Mouse (Mus musculus) yolk sac, embryonic 10.5 days (tissue): ENCODE measurements around the gene Dhx57.
A peak's percentile ranks its signal among the peaks of the same experiment; 100 is the strongest.
"Not testable (repeated sequence)": the region's sequence is repeated elsewhere in the genome, so short reads cannot be mapped to it uniquely, and the experiment has no call there.

Experiments
- DNase-seq: peaks from one replicate; pipeline ENCODE4 v3.0.0-alpha.2; 2017; ENCODE audit warnings: low spot score

The Dhx57 gene

DNA sequence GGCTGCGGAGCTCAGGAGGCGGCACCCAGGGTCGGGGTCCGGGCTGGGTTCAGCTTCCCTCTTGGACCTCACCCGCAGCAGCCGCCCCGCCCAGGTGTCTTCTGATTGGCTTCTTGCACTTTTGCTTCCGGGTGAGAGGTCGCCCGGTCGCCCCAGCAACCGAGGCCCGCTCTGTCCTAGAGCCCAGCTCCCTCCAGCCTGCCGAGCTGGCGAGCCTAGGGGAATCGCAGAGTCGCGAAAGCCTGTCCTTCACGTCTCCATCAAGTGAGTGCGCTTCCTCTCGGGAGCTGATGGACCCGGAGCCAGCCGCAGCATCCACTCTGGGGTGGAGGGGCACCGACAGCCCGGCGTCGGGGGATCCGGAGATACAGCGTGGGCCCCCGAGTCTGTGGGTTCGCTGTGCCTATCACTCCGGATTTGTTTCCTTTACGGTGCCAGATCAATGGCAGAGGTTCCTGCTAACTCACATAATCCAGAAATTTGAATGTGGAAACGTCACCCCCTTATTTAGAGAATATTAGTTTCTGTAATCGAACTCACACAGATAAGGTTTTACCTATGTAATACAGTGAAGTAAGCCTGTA is at the start of gene Dhx57, which contains the start of gene Morn2:
TSS of gene Dhx57 (minus strand) at position 403 of the 584 bp plus-strand sequence.
TSS of gene Morn2 (plus strand) at position 130 of the 584 bp plus-strand sequence.
- peak; percentile 98 for DNase-seq

DNA sequence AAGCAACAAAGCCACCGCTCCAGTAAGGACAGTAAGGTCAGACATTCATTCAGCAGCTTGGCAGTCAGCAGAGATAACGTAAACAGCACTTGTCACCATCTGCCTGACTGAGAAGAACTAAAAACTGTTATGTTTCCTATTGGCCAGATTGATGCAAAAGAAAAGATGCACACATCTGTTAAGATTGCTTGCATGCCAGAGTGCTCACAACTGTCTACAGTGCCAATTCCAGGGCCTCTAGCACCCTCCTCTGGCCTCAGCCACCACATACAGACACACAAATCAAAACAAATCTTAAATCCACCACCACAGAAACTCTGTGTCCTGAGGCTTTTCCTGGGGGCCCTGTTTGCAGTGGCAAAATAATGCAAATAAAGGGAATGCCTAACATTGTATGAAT is 42.1 kb upstream of the Dhx57 start:
- no peak for DNase-seq

DNA sequence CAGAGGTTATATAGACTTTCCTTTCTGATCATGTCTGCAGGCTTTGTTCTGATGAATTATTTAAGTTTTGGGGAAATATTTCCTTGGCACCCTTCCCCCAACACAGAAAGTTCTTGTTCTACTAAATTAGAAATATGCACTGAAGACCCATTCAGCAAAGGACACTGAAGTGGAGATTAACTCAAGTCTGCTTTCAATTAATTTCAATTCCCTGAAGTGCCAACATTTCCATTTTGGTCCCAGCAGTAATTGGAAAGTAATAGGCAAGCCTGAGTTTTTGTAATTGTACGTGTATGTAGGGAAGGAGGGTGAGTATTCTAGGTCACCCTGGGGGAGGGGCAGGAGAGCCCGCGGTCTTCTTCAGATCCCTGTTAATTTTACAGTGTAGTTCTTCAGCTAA is 36.2 kb upstream of the Dhx57 start:
- DNase-seq = no peak

DNA sequence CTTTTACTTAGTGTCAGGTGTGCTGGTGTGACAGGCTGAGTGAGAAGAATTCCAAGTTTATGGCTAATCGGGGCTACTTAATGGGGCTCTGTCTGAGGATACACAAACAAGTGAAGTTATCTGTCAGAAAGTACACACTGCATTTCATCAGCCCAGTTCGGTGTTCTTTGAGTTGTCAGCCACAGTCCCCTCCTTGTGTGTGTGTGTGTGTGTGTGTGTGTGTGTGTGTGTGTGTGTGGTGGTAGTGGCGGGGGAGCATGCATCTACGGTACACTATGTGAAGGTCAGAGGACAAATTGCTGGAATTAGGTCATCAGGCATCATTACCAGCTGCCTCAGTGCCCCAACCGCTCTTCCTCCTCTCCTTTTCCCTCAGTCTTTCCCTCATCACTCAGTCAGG is 35.2 kb upstream of the Dhx57 start:
- DNase-seq = no peak

DNA sequence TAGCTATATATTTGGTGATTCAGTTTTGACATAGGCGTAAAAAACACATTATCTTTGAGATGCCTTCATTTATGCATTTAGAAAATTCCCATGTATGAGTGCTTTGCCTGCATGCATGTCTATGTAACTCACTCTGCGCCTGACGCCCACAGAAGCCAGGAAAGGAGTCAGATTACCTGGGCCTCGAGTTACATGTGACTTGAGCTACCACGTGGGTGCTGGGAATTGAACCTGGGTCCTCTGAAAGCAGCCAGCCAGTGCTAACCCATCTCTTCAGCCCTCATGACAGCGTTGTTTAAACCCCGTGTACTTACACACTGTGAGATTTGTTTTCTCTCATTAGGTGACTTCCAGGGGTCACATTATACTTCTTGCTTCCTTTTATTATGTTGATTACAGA is 34.2 kb upstream of the Dhx57 start:
- DNase-seq = no peak

DNA sequence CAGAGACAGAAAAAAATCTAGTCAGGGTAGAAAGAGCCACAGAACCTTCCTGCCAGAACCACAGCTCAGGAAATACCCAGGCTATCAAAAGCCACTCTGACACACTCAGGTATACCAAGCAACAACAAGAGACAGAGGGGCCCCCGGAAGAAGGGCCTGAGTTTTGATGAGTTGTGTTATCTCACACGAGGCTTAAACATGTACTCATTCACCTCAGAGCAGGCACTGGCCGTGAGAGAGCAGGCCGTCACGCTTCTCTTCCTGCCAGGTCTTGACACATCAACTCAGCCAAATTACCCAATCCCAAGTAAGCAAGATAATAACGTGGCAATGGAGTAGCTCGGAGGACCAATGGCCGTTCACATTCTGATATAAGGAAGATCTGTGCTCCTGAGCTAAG is 33.4 kb upstream of the Dhx57 start:
- DNase-seq = no peak

DNA sequence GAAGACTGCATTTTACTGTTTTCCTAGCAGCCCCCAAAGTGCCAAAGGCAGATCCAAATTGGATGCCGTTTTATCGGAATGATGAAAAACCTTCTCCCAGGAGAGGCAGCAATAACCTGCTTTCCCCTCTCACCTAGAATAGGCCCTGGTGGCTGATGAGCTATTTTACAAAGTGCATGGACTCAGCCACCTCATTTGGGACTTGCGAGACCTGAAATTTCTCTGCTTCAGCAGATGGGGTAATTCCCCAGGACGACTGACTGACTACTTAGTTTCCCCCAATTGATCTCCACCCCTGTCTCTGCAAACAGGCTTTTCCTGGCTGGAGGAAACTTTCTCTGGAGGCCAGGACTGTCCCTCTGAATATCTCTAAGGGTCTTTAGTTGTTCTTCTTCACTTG is 32.7 kb upstream of the Dhx57 start:
- DNase-seq = no peak

DNA sequence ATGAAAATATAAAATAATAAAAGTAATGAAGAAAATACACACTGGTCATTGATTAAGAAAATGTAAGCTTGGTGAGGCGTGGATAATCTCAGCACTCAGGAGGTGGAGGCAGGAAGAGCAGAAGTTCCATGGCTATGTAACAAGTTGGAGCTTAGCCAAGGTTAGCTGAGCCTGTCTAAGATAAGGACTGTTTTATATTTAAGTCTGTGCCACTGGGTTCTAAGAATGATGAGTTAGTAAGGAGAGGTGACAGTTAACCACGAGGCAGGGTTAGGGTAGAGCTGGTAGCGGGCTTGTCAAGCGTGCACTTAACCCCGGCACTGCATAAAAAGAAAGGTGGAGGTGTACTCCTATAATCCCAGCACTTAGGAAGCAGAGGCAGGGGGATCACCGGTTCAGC is 32.0 kb upstream of the Dhx57 start:
- DNase-seq = no peak

DNA sequence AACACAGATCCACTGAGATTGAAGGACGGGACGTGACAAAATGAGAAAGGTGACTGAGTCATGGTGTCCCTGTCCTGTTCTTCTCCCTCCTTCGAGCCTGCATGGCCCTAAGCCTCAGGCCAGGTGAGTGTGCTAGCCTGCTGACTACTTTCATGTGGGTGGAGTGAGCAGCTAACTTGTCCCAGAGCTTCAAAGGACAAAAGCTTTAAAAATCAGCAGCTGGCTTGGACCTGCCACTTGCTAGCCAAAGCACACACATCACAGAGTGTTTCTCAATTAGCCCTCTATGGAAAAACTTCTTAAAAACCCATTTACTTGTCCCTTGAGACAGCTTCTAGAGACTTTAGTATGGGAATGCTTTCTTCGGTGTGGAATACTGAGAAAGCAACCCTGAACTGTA is 22.1 kb upstream of the Dhx57 start:
- DNase-seq = no peak

DNA sequence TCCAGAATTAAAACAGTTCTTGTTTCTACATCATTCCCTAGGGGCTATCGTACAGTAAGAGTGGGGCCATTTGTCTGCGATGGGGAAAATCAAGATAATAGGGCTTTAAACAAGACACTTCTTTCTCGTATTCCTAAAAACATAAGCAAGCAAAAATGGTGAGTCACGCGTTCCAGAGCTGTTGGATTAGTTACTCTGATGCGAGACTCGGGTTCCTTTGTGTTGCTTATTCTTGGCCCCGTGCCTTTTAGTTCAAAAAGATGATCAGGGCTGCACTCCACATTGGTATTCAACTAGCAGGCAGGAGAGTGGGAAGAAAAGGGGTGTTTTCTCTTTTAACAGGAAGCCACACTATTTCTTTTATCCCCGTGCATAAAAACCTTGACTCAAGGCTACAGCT is 21.5 kb upstream of the Dhx57 start:
- no peak for DNase-seq

DNA sequence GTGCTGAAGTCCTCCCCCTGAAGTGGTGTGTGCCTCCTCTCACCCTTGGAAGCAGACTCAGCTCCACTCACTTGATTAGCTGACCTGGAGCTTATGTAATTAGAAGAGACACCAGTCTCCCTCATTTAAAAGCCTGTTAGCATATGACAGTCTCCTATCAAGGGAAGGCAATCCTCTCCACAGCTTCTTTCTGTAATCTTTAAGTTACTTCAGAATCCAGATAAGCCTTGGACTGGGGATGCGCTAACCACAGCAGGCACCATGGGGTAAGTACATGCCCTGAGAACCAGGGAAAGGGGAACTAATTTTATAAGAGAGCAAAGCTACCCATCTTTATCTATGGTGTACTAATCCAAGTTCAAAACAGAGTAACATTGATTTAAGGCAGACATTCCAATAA is 17.0 kb upstream of the Dhx57 start, which contains the start of gene Arhgef33:
TSS of gene Arhgef33 (plus strand) at position 157 of the 400 bp plus-strand sequence.
- no peak for DNase-seq

DNA sequence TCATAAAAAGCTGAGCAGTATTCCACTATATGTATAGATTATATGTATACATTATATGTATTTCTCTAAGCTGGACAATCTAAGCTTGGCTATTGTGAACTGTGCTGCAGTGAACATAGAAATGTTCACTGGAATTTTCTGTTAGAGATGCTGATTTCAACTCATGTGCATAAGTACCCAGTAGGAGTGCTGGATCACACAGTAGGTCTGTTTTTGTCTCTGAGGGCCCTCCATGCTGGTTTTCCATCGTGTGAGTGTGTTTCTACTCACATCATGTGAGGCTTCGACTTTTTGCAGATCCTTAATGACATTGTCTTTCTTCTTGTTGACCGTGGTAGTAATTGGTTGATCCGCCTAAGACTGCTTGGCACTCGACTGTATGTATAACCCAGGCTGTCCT is 8.6 kb upstream of the Dhx57 start:
- DNase-seq = no peak

DNA sequence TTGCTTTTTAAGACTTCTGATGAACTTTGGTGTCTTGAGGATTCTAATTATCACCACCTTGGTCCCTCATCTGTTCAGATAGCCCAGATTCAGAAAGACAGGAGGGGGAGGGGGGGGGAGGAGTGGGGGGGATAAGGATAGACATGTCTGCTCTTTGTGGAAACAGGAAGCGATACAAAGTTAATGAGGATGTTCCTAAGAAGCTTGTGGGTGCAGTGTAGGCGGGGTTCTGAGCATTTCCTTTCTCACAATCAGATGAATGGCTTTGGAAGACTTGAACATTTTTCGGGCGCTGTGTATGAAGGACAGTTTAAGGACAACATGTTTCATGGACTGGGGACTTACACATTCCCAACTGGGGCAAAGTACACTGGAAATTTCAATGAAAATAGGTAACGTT is 5.0 kb upstream of the Dhx57 start:
- no peak for DNase-seq

DNA sequence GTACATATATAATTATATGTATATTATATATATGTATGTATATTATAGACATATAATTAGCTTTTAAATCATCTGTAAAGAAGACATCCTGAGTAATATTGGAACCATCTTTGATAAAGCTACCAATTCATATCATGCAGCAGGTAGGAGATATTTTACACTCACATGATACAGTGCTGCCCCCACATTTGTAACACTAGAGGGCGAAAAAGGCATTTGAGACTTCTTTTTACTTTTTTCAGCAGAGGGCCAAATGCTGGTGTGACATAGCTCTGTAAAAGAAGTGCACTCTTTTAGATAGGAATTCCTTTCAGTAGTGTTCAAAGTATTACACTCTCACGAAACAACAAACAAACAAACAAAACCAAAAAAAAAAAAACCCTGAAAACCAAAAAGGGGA is 872 bp upstream of the Dhx57 start:
- no peak for DNase-seq

DNA sequence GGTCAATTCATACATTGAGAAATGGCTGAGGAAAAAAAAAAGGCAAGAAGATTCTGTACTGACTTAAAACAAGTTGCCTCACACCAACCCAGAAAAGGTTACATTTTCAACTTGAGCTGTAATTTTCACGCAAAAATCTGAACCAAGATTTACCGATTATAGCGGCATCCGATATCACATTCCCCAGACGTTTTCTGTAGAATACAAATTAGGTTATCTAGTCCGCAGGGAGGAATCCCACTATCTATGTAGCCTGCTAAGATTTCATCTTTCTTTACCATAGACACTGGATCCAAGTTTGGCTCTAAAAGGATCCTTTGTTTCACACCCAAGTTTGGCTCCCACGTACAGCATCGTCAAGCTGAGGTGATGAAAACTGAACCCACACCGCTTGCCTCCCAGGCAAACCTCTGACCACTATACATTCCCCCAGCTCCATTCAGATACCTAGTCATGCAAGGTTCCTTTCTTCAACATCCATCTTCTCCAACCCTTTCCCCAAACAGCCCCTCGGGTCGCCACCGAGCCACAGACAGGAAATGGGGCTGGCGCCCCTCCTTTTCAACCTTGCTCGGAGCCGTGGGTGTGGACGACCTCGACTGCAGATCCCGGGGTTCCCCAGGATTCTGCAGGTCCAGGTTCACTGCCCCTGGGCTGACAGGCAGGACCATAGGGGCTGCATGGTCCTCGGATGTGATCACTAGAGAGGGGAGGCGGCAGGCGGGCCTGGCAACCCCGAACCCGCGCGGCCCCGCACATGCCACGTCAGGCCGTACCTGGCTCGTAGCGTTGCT is 799 bp downstream of the Dhx57 start:
- DNase-seq = no peak

DNA sequence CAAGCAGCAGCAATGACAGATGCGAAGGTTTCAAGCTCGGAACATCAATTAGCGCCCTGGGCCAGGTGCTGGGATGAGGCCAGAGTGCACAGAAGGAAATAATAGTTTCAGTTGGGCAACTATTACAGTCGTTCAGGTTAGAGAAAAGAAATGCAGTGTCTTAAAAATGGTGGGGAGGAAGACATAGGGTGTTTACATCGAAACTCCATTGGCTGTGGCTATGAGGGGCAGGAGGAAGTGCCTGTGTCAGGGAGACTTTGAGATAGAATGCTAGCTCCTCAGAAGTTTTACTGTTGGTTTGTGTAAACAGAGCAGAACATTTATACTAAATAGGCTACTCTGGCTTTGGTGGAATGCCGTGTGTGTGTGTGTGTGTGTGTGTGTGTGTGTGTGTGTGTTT is 2.3 kb downstream of the Dhx57 start:
- DNase-seq = peak; percentile 16

DNA sequence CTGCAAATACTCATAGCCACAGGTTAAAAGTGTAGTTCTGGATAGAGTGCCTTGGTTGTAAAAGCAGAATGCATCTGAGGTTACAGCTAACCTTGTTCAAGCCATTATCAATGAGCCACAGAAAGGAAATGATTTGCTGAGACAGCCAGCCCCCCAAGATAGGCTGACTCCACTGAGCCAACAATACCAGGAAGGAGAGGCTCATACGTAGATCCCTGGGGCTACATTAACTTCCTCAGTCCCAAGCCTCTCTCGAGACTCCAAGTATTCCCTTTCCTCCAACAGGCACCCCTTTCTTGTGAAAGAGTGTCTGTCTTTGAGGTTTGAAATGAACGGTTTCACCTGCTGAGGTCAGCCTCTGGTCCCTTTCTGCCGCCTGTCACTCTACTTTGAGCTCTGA is 5.8 kb downstream of the Dhx57 start:
- DNase-seq = no peak

DNA sequence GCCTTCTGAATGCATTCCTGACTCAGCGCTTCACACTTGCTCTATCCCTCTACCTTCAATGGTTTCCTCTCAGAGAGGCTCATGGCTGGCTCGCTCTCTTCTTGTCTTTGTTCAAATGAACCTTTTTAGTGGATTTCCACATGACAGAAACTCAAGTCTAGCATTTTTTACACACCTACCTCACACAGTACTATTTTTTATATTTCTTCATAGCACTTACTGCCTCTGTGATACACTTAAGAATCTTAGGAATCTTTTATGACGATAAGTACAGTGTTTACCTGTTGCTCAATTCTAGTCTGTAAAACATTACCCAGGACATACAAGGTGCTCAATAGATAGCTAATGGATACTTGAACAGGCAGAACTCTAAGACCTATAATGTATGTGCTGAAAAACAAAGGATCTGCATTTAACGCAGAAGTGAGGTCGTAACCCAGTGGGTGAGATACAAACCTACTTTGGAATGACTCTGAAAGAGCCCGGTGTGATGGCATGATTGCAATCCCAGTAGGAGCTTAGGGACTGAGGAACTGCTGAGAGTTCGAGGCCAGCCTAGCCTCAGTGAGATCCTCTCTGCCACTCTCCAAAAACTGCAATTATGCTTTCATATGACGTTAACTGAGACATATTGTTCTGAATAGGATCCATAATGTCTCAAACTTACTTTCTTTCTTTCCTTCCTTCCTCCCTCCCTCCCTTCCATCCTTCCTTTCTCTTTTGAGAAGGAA is 10.8 kb downstream of the Dhx57 start:
- DNase-seq = peak; percentile 63

DNA sequence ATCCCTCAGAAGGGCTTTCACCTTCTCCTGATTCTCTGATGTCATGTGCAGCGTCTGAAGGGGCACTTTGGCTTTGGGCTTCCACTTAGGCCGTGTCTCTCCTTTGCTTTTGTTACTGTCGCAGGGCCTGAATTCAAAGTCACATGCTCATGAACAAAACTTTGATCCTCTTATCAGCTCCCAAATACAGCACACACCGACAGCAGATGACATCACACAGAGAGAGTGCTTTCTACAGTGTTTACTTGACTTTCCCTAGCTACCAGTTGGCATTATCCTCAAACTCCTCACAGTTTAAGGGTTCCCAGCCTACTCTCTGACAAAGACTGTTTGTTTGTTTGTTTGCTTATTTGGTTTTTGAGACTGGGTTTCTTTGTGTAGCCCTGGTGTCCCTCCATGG is 12.0 kb downstream of the Dhx57 start:
- peak; percentile 38 for DNase-seq

DNA sequence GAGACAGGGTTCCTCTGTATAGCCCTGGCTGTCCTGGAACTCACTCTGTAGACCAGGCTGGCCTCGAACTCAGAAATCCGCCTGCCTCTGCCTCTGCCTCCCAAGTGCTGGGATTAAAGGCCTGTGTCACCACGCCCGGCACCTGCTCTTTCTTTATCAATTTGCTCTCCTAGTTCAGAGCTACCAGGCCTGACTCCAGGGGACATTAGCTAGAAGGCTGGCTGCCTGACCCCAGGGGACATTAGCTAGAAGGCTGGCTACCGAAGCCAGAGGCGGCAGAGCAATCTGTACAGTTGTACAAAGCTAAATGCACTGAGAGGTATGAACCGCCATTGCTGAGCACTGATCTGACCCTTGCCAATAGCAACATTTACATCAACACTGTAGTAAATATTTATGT is 19.7 kb downstream of the Dhx57 start:
- DNase-seq = not testable (repeated sequence)

DNA sequence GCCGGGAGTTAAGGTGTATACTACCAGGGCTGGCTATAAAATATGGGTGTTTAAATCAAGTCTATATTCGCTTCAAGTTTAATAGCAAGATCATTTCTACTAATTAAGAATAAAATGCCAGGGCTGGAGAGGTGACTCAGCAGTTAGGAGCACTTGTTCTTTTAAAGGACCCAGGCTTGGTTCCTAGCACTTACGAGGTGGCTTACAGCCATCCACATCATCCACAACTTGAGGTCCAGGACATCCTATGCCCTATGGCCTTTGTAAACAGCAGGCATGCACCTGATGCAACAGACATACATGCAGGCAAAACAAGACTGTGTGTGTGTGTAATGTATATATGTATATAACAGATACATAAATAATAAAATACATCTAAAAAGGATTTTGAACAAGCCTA is 22.1 kb downstream of the Dhx57 start:
- DNase-seq = no peak

DNA sequence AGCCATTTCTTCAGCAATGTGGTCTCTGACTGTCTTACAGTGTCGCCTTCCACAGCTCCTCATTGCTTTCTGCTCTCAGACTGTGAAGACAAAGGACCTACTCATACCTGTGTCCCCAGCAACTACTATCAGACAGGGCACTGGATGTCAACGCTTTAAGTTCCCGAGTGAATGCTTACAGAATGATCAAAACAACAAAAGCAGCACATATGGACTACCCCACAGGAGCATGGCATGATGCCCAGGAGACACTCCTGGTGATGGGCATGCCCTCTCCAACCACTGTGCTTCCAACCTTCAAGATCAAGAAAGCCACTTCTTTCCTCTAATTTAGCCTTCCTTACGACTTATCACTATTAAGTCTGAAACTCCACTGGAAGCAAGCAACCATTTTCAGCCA is 23.2 kb downstream of the Dhx57 start:
- DNase-seq = no peak

DNA sequence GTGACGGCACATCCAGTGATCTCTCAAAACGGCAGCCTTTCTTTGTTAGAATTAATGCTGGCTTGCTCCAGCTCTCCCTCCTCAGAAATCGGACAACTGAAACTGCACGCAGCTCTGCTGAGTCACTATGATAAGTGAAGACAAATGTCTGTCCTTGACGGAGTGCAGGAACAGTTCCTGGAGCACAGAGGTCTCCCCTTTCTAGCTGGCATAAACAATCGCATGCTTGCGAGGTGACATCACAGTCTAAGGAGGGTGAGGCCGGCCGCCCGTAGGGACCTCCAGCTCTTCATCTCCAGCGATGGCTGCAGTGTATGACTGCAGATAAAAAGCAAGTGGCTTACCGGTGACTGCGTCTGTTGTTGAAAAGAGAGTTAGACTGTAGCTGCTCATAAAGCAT is 35.1 kb downstream of the Dhx57 start:
- peak; percentile 63 for DNase-seq
